Mouse (Mus musculus) embryo, embryonic 9.5 days (tissue): ENCODE measurements around the gene Olfr1029.
A peak's percentile ranks its signal among the peaks of the same experiment; 100 is the strongest.
"Not testable (repeated sequence)": the region's sequence is repeated elsewhere in the genome, so short reads cannot be mapped to it uniquely, and the experiment has no call there.

ENCODE experiments used
- DNase-seq: peaks from one replicate; pipeline ENCODE4 v3.0.0-alpha.2; 2017; ENCODE audit errors: extremely low spot score

The Olfr1029 gene

GRCm38 (mm10) chr2:85973595-85973994 is at the start of gene Olfr1029:
Gene Olfr1029 (plus strand): TSS chr2:85973895.
- no peak for DNase-seq

- no peak for DNase-seq
Observed at GRCm38 (mm10) chr2:85950137-85950536, 23.6 kb upstream of the Olfr1029 start, which contains the start of gene Olfr1028. Gene Olfr1028 (plus strand): TSS chr2:85950437.

GRCm38 (mm10) chr2:85978976-85979375 is 5.3 kb downstream of the Olfr1029 start, which contains the start of gene Olfr1030:
Gene Olfr1030 (plus strand): TSS chr2:85979276.
- no peak for DNase-seq

- DNase-seq: no peak
Observed at GRCm38 (mm10) chr2:85990004-85990403, 16.3 kb downstream of the Olfr1029 start, which contains the start of gene Olfr1031. Gene Olfr1031 (plus strand): TSS chr2:85990304.

GRCm38 (mm10) chr2:86005240-86005639 is 31.5 kb downstream of the Olfr1029 start, which contains the start of gene Olfr1032:
Gene Olfr1032 (plus strand): TSS chr2:86005540.
- DNase-seq: no peak

- peak; percentile 15 for DNase-seq
Observed at GRCm38 (mm10) chr2:86020406-86020805, 46.7 kb downstream of the Olfr1029 start, which contains the start of gene Olfr1033. Gene Olfr1033 (plus strand): TSS chr2:86020633.

GRCm38 (mm10) chr2:86021518-86021917 is 47.8 kb downstream of the Olfr1029 start:
- DNase-seq: not testable (repeated sequence)
